Comparison of ENCODE assay signal across 7 mouse cellular contexts in the genomic region with DNA sequence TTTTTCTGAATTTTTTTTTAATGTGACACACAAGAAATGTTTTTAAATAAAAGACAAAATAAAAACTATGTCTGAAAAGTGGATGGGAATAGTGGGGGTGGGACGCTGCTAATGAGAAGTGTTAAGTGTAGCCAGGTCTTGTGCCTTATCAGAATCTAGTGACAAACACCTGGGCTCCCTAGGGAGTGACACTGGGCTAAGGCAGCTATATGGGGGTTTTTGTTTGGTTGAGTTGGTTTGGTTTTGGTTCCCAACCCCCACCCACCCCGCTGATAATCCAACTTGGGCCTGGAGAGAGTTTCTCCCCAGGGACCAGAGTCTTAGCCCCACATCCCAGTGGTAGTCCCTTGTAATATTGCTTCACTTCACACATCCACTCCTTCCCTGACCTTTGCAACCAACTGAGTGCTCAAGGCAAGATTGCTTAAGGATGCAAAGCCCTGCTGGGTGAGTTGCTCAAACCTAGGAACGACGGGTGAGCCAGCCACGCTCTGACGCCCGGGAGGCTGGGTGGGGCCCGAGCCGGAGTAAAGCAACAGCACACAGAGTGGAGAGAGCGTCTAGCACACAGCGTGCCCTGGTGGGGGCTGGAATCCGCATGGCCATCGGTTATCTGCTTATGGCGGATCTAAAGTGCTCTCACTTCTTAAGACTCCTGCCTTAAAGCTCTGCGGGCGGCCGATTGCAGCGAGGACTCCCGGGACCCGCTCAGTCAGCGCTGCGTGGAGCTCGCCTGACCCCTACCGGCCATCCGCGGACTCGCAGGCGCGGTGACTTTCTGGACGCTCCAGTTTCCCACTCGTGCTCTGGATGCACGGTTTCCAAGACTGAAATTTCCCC. TPM values are rescaled to one million over a fixed set of nuclear protein-coding genes. Genes with fewer than 3 reads are reported as not detected.
DNase-seq lines count a peak whose midpoint lies in the region; ATAC-seq lines count a peak whose summit lies in the region.

No protein-coding gene starts in this region.

- ATAC-seq in intestine, embryonic 15.5 days: peak; percentile 89
- peak; percentile 78 for ATAC-seq in midbrain, embryonic 11.5 days (ENCODE audit: low FRiP score)

- H3K4me2 ChIP-seq in intestine, embryonic 15.5 days (replicated peaks): peak overlapping the region; percentile 81
- peak overlapping the region; percentile 68 for H3K4me2 ChIP-seq in midbrain, embryonic 11.5 days

- H3K4me3 ChIP-seq in intestine, embryonic 15.5 days (replicated peaks): peak overlapping the region; percentile 35
- H3K4me3 ChIP-seq in midbrain, embryonic 11.5 days (ENCODE audit: low read depth, low read length): peak overlapping the region; percentile 34

- peaks cover 3% of the 10 kb centered on the region; the same call in 1 of the 2 replicates for H3K36me3 ChIP-seq in intestine, embryonic 15.5 days
- peaks cover 2% of the 10 kb centered on the region; the same call in 1 of the 2 replicates for H3K36me3 ChIP-seq in midbrain, embryonic 11.5 days (ENCODE audit: control insufficient read depth, insufficient read depth, low read length)

- no peaks in the 10 kb centered on the region for H3K4me1 ChIP-seq in intestine, embryonic 15.5 days (replicated peaks)
- H3K4me1 ChIP-seq in midbrain, embryonic 11.5 days (ENCODE audit: control insufficient read depth, insufficient read depth, low read length): 0 out of 2 replicates have a peak, but pooled peaks cover 5% of the 10 kb centered on the region

- H3K27me3 ChIP-seq in intestine, embryonic 15.5 days (replicated peaks): peaks cover 9% of the 10 kb centered on the region; the same call in 1 of the 2 replicates
- H3K27me3 ChIP-seq in midbrain, embryonic 11.5 days (ENCODE audit: control insufficient read depth, insufficient read depth, low read length): 0 out of 2 replicates have a peak, but pooled peaks cover 2% of the 10 kb centered on the region

- intact Hi-C loops in gastrocnemius, postnatal 14 days (cut with DNase I; ENCODE audit: low total_unique reads): loop anchor here (5.0 kb wide), 3 partner anchors 101 to 246 kb away; no protein-coding TSS in a partner anchor
- intact Hi-C loops in left cerebral cortex, postnatal 36 days (cut with DNase I): loop anchor here (1.0 to 10.0 kb wide), 5 partner anchors 121 to 618 kb away; partner anchors contain the start of genes Ccdc9b and Inafm2

- H3K9me3 ChIP-seq in intestine, embryonic 15.5 days: no peaks in the 10 kb centered on the region
- no peaks in the 10 kb centered on the region for H3K9me3 ChIP-seq in midbrain, embryonic 11.5 days (ENCODE audit: control insufficient read depth, low read length)

- H3K9ac ChIP-seq in intestine, embryonic 15.5 days: 0 out of 2 replicates have a peak overlapping the region, but pooled peaks have one; percentile 45
- H3K9ac ChIP-seq in midbrain, embryonic 11.5 days (ENCODE audit: low read length): peak overlapping the region; percentile 65

- WGBS in intestine, embryonic 15.5 days: 3% methylated on average over 32 of the region's 32 CpGs
- WGBS in midbrain, embryonic 11.5 days: 1% methylated on average over 32 of the region's 32 CpGs

- DNase-seq in adrenal gland, adult (ENCODE audit: inconsistent age in 2 of 2, low spot score in 1 of 2): peak; percentile 89 to 97
- peak; percentile 87 for DNase-seq in embryo, embryonic 10.5 days (ENCODE audit: low spot score)
- DNase-seq in gastrocnemius, postnatal 14 days: peak; percentile 81
- DNase-seq in left cerebral cortex, postnatal 36 days (ENCODE audit: low spot score in 2 of 2): peak; percentile 87
- peak; percentile 99 for DNase-seq in midbrain, embryonic 11.5 days (ENCODE audit: low spot score, missing footprints)
- peak; percentile 94 for DNase-seq in right cerebral cortex, postnatal 4 days

- no peak overlapping the region for H3K27ac ChIP-seq in intestine, embryonic 15.5 days
- no peak overlapping the region for H3K27ac ChIP-seq in midbrain, embryonic 11.5 days (ENCODE audit: low read depth, low read length)

RNA-seq across cellular contexts. Expression of gene Bahd1, which starts 17.1 kb away (rescaled TPM):
- 1 to 10 TPM; 4.9 to 5.0 TPM for total RNA-seq in gastrocnemius, postnatal 14 days (2021)
- 5.1 and 5.4 TPM in 2 replicates for polyA plus RNA-seq in intestine, embryonic 15.5 days (2015; fragmentation: Nextera tagmentation; extraction: Ambion mirVana)
- total RNA-seq in left cerebral cortex, postnatal 36 days (2021): 10 to 100 TPM; 40.4 to 45.0 TPM
- 1.4 and 1.5 TPM in 2 replicates for polyA plus RNA-seq in midbrain, embryonic 11.5 days (2014; fragmentation: Nextera tagmentation; extraction: Ambion mirVana)

RNA-seq across cellular contexts. Expression of gene Ivd, which starts 21.3 kb away (rescaled TPM):
- total RNA-seq in gastrocnemius, postnatal 14 days (2021): 10 to 100 TPM; 68.8 to 85.3 TPM
- 43.7 and 46.2 TPM in 2 replicates for polyA plus RNA-seq in intestine, embryonic 15.5 days (2015; fragmentation: Nextera tagmentation; extraction: Ambion mirVana)
- 10 to 100 TPM; 58.2 to 73.7 TPM for total RNA-seq in left cerebral cortex, postnatal 36 days (2021)
- 40.5 and 44.4 TPM in 2 replicates for polyA plus RNA-seq in midbrain, embryonic 11.5 days (2014; fragmentation: Nextera tagmentation; extraction: Ambion mirVana)

RNA-seq across cellular contexts. Expression of gene Chst14, which starts 43.2 kb away (rescaled TPM):
- total RNA-seq in gastrocnemius, postnatal 14 days (2021): 1 to 10 TPM; 5.8 to 6.2 TPM
- polyA plus RNA-seq in intestine, embryonic 15.5 days (2015; fragmentation: Nextera tagmentation; extraction: Ambion mirVana): 21.0 and 21.3 TPM in 2 replicates
- total RNA-seq in left cerebral cortex, postnatal 36 days (2021): 1 to 10 TPM; 1.5 to 2.0 TPM
- 17.3 and 19.2 TPM in 2 replicates for polyA plus RNA-seq in midbrain, embryonic 11.5 days (2014; fragmentation: Nextera tagmentation; extraction: Ambion mirVana)

Comparison
In these comparisons a context has a peak if more than half of its experiments do, and no peak if none do; other contexts are left out.
1. RNA of gene Bahd1, which starts 17.1 kb away (total RNA-seq): 40.4 to 45.0 TPM in left cerebral cortex, postnatal 36 days; 4.9 to 5.0 TPM in gastrocnemius, postnatal 14 days; every median in the first group is over 4 times any median in the second.
2. Peak in every context shown above with its lines, with median percentiles within 50 percentile points of each other: DNase-seq.